Mouse (Mus musculus) forebrain, embryonic 10.5 days (tissue): Measurements from ENCODE around the gene Ccdc51. TPM values are rescaled to one million over a fixed set of nuclear protein-coding genes. Genes with fewer than 3 reads are reported as not detected.
"Not testable (repeated sequence)": the region's sequence is repeated elsewhere in the genome, so short reads cannot be mapped to it uniquely, and the experiment has no call there.

Experiments used
- DNase-seq: peaks from one replicate; pipeline ENCODE4 v3.0.0-alpha.2; 2017; ENCODE audit warnings: low spot score; ENCODE audit errors: extremely low spot score
- H3K27ac ChIP-seq: fragments of 300-500 bp; sonication (generic); 2 replicates; pipeline ENCODE4 v1.5.1; 2016; ENCODE audit warnings: mild to moderate bottlenecking
- H3K27me3 ChIP-seq: fragments of 300-500 bp; sonication (generic); 2 replicates; pipeline ENCODE4 v1.6.1; 2016; ENCODE audit warnings: mild to moderate bottlenecking; ENCODE audit not compliant: poor library complexity, severe bottlenecking
- H3K36me3 ChIP-seq: fragments of 300-500 bp; sonication (generic); replicated peaks from 2 replicates; pipeline ENCODE4 v1.6.1; 2016; ENCODE audit warnings: mild to moderate bottlenecking, moderate library complexity
- H3K4me1 ChIP-seq: fragments of 300-500 bp; sonication (generic); 2 replicates; pipeline ENCODE4 v1.6.1; 2016
- H3K4me3 ChIP-seq: fragments of 300-500 bp; sonication (generic); 2 replicates; pipeline ENCODE4 v1.5.1; 2016; ENCODE audit warnings: mild to moderate bottlenecking, moderate library complexity
- H3K9me3 ChIP-seq: fragments of 300-500 bp; sonication (generic); 2 replicates; pipeline ENCODE4 v1.6.1; 2016; ENCODE audit warnings: mild to moderate bottlenecking, moderate library complexity
- WGBS: fragments of 180-500 bp; shearing (Covaris S2); methylation state at CpG from one replicate; pipeline ENCODE4 v1.1.7; 2016; 5-methylcytosine and 5-hydroxymethylcytosine counted together
- polyA plus RNA-seq: library from polyadenylated mRNA; unstranded; fragments of >200 nt; fragmentation: Nextera tagmentation; extraction: Ambion mirVana; gene quantifications from 2 replicates; pipeline ENCODE4 v1.2.1, GENCODE M21; 2016

The Ccdc51 gene
- polyA plus RNA-seq, 1 experiment from 2014 or later = 14.7 TPM

- no peak overlapping the region for H3K27ac ChIP-seq
- DNase-seq = peak; percentile 24
- no peaks in the 10 kb centered on the region for H3K27me3 ChIP-seq
- H3K9me3 ChIP-seq = no peaks in the 10 kb centered on the region
- H3K4me3 ChIP-seq = no peak overlapping the region
- H3K4me1 ChIP-seq = no peaks in the 10 kb centered on the region
- WGBS = 48% methylated on average over 2 of the region's 2 CpGs
- H3K36me3 ChIP-seq = peaks cover 32% of the 10 kb centered on the region
Observed at GRCm38 (mm10) chr9:109122553-109123085, 40.3 kb downstream of the Ccdc51 start.

DNA sequence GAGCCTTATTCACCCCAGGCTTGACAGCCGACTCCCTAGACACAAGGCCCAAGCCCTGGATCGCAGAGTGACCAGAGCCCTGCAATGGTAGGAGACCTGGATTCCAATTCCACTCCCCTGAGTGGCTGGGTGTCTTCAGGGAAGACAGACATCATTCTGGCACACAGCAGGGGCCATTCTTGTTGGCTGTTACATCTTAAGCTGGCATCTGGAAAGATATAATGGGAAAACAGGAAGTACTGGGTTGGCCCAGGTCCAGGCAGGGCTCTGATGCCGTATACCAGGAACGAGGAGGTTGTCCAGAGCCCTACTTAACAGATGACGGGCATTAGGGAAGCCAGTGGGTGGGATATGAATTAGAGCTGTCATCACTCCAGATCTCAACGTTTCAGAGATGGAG is 41.0 kb downstream of the Ccdc51 start:
- DNase-seq = no peak

DNA sequence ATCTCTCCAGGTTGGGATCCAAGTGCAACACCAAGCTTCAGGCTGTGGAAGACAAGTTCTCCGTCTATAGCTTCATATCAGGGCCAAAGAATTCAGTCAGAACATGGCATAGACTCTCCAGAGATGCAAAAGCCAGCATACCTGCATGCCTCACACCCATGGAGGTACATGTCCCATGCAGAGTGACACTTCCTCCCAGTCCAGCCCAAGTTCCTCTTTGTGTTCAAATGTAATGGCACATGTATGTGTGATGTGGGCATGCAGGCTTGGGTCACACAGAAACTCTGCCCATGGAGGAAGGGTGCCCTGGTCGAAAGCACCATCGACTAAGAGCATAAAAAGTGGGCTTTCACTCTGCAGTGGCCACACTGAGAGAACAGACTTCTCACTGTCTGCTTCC is 41.9 kb downstream of the Ccdc51 start:
- no peak for DNase-seq
- Histone ChIP-seq H3K36me3 (peaks cover 17% of the 10 kb centered on the region), H3K27ac (no peak overlapping the region), H3K27me3 (no peaks in the 10 kb centered on the region), H3K9me3 (no peaks in the 10 kb centered on the region), H3K4me3 (no peak overlapping the region), H3K4me1 (no peaks in the 10 kb centered on the region)
- 86% methylated on average over 3 of the region's 3 CpGs for WGBS

More for the DNA sequence above, 41.0 kb downstream of the Ccdc51 start:
- Histone ChIP-seq H3K4me3 (no peak overlapping the region), H3K36me3 (peaks cover 26% of the 10 kb centered on the region), H3K27me3 (no peaks in the 10 kb centered on the region), H3K27ac (no peak overlapping the region), H3K4me1 (no peaks in the 10 kb centered on the region), H3K9me3 (no peaks in the 10 kb centered on the region)
- 77% methylated on average over 6 of the region's 6 CpGs for WGBS

- H3K27me3 ChIP-seq = no peaks in the 10 kb centered on the region
- no peak overlapping the region for H3K4me3 ChIP-seq
- no peak overlapping the region for H3K27ac ChIP-seq
- no peaks in the 10 kb centered on the region for H3K9me3 ChIP-seq
- WGBS = 82% methylated on average over 2 of the region's 2 CpGs
- H3K36me3 ChIP-seq = peaks cover 8% of the 10 kb centered on the region; the same call in 1 of the 2 replicates
- no peaks in the 10 kb centered on the region for H3K4me1 ChIP-seq
- DNase-seq = no peak
Observed at GRCm38 (mm10) chr9:109125043-109125442, 42.8 kb downstream of the Ccdc51 start.

DNA sequence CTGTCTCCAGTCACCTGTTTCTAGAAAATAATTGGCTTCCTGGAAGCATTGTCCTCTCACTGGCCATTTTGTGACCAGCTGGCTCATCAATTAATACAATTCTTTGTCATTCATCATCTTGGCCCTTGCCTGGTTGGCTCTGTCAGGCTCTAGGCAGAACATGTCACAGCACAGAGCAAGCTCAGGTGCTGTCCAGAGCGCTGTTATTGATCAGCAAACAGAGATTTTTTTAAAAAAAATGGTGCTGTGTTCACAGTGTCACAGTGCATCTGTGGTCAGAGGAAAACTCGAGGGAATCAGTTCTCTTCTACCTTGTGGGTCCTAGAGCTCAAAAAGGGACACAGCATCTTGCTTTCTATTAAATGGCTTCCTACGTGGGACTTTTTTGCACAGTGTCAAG is 43.2 kb downstream of the Ccdc51 start:
- no peaks in the 10 kb centered on the region for H3K4me1 ChIP-seq
- H3K9me3 ChIP-seq = no peaks in the 10 kb centered on the region
- H3K27me3 ChIP-seq = no peaks in the 10 kb centered on the region
- DNase-seq = no peak
- no peak overlapping the region for H3K27ac ChIP-seq
- H3K36me3 ChIP-seq = peaks cover 5% of the 10 kb centered on the region; the same call in 1 of the 2 replicates
- WGBS = 79% methylated on average over 3 of the region's 3 CpGs
- no peak overlapping the region for H3K4me3 ChIP-seq

- no peaks in the 10 kb centered on the region for H3K9me3 ChIP-seq
- no peaks in the 10 kb centered on the region for H3K36me3 ChIP-seq
- no peaks in the 10 kb centered on the region for H3K27me3 ChIP-seq
- no peak for DNase-seq
- H3K4me1 ChIP-seq = no peaks in the 10 kb centered on the region
- WGBS = 93% methylated on average over 4 of the region's 4 CpGs
- no peak overlapping the region for H3K4me3 ChIP-seq
- no peak overlapping the region for H3K27ac ChIP-seq
Observed at GRCm38 (mm10) chr9:109127076-109127475, 44.8 kb downstream of the Ccdc51 start.

- WGBS = 57% methylated on average over 3 of the region's 3 CpGs
- H3K9me3 ChIP-seq = no peaks in the 10 kb centered on the region
- no peaks in the 10 kb centered on the region for H3K4me1 ChIP-seq
- no peak for DNase-seq
- H3K27me3 ChIP-seq = no peaks in the 10 kb centered on the region
- H3K27ac ChIP-seq = no peak overlapping the region
- no peaks in the 10 kb centered on the region for H3K36me3 ChIP-seq
- no peak overlapping the region for H3K4me3 ChIP-seq
Observed at GRCm38 (mm10) chr9:109128211-109128610, 45.9 kb downstream of the Ccdc51 start.

DNA sequence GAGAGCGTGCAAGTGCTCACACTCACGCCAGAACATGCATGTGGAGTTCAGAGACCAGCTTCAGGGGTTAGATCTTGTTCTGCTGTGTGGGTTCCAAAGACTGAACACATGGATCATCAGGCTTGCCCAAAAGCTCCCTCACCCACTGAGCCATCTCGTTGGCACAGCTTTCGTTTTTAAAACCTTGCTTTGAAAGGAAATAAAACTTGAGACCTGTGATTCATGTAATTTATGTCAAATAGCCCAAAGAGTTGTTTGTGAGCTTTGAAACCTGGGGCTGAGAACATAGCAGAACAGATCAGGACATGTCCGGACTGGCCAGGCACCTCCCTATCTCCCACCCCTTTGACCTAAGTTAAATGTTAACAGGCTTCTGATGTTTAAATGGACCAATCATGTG is 47.8 kb downstream of the Ccdc51 start:
- no peaks in the 10 kb centered on the region for H3K4me1 ChIP-seq
- H3K4me3 ChIP-seq = no peak overlapping the region
- no peak overlapping the region for H3K27ac ChIP-seq
- no peak for DNase-seq
- no peaks in the 10 kb centered on the region for H3K27me3 ChIP-seq
- WGBS = 91% methylated on average over 5 of the region's 5 CpGs
- no peaks in the 10 kb centered on the region for H3K9me3 ChIP-seq
- H3K36me3 ChIP-seq = no peaks in the 10 kb centered on the region

DNA sequence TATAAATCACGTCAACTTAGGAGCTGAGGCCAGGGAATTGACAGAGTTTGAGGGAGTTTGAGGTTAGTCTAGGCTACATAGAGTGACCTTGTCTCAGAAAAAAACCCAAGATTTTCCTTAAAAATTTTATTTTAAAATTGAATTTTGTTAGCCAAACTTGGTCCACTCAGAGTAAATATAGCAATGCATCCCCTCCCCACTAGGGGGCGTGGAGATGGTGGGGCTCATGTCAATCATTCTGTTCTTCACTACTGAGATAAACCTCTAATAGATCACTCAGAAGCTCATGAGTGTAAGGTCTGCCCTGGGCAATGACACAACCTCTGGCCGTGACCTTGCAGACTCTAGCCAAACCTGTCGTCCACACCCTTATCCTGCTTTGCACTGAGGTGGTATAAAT is 58.1 kb downstream of the Ccdc51 start:
- H3K4me1 ChIP-seq, H3K27me3 ChIP-seq, H3K9me3 ChIP-seq, H3K36me3 ChIP-seq, H3K27ac ChIP-seq, DNase-seq, H3K4me3 ChIP-seq: not testable (repeated sequence)
- 70% methylated on average over 4 of the region's 4 CpGs for WGBS

Other genes with a start within 250 kb of the Ccdc51 start
- 11.5 and 11.6 TPM in 2 replicates for gene Slc26a6, start 229.2 kb upstream of the Ccdc51 start, polyA plus RNA-seq
- not detected in 2 replicates for gene Tmem89, start 167.9 kb upstream of the Ccdc51 start, polyA plus RNA-seq
- gene Uqcrc1, start 145.9 kb upstream of the Ccdc51 start, polyA plus RNA-seq = 468 and 481 TPM in 2 replicates
- 1.5 and 2.3 TPM in 2 replicates for gene Col7a1, start 128.9 kb upstream of the Ccdc51 start, polyA plus RNA-seq
- not detected in 2 replicates for gene Ucn2, start 96.5 kb upstream of the Ccdc51 start, polyA plus RNA-seq
- 10.5 and 12.4 TPM in 2 replicates for gene Pfkfb4, start 90.7 kb upstream of the Ccdc51 start, polyA plus RNA-seq
- gene Shisa5, start 43.9 kb upstream of the Ccdc51 start, polyA plus RNA-seq = 29.7 and 31.5 TPM in 2 replicates
- 7.6 and 9.1 TPM in 2 replicates for gene Trex1, start 22.8 kb upstream of the Ccdc51 start, polyA plus RNA-seq
- gene Atrip, start 8.4 kb upstream of the Ccdc51 start, polyA plus RNA-seq = 34.9 and 35.0 TPM in 2 replicates
- gene Tma7, start 94 bp downstream of the Ccdc51 start, polyA plus RNA-seq = 793 and 804 TPM in 2 replicates
- gene Plxnb1, start 12.9 kb downstream of the Ccdc51 start, polyA plus RNA-seq = 27.0 and 28.9 TPM in 2 replicates
- gene Fbxw21, start 79.5 kb downstream of the Ccdc51 start, polyA plus RNA-seq = not detected in 2 replicates
- not detected in 2 replicates for gene Fbxw13, start 113.5 kb downstream of the Ccdc51 start, polyA plus RNA-seq
- gene Fbxw20, start 152.3 kb downstream of the Ccdc51 start, polyA plus RNA-seq = not detected in 2 replicates
- not detected in 2 replicates for gene Fbxw14, start 205.2 kb downstream of the Ccdc51 start, polyA plus RNA-seq